Mouse (Mus musculus): ENCODE results near the gene Arl13b. TPM values are rescaled to one million over a fixed set of nuclear protein-coding genes. Genes with fewer than 3 reads are reported as not detected.
A peak's percentile ranks its signal among the peaks of the same experiment; 100 is the strongest.

The Arl13b gene
- polyA plus RNA-seq, 1 experiment from 2014 or later = 17.1 TPM

DNA sequence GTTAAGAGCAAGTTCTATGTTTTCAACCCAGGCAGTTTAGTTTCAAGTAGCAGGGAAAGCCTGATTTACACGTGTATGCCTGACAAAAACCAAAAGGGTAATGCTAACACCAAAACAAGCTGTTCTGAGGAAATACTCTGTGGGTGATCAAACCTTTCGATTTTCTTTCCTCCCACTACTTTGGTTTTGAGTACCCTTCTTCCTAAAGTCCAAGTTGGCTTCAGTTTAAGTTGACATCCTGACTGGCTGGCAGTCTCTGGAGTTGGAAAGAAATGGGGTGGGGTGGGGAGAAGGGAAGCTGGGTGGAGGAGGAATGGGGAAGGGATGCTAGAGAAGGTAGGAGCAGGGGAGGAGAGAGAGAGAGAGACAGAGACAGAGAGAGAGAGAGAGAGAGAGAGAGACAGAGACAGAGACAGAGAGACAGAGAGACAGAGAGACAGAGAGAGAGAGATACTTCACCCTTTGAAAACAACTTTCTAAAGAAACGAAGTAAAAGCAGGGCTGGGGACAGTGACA, 6.8 kb upstream of the Arl13b start:
- WGBS = 18% methylated on average over 3 of the region's 3 CpGs
- no peaks in the 10 kb centered on the region; the same call in 1 of the 2 replicates for H3K27me3 ChIP-seq
- peak overlapping the region; percentile 56 for H3K4me3 ChIP-seq (replicated peaks)
- no peaks in the 10 kb centered on the region for H3K9me3 ChIP-seq
- 0 out of 2 replicates have a peak, but pooled peaks cover 5% of the 10 kb centered on the region for H3K4me1 ChIP-seq
- peak overlapping the region; percentile 76 for H3K9ac ChIP-seq
- ATAC-seq (ENCODE audit: low FRiP score) = peak; percentile 36; the same call in 1 of the 2 replicates
- H3K36me3 ChIP-seq (replicated peaks) = no peaks in the 10 kb centered on the region
- no peak overlapping the region for H3K27ac ChIP-seq
- peak overlapping the region; percentile 82 for H3K4me2 ChIP-seq

- Histone ChIP-seq H3K9ac (no peak overlapping the region), H3K27me3 (no peaks in the 10 kb centered on the region; the same call in 1 of the 2 replicates), H3K9me3 (no peaks in the 10 kb centered on the region), H3K4me3 (replicated peaks) (no peak overlapping the region), H3K36me3 (replicated peaks) (no peaks in the 10 kb centered on the region), H3K4me2 (no peak overlapping the region), H3K4me1 (0 out of 2 replicates have a peak, but pooled peaks cover 5% of the 10 kb centered on the region), H3K27ac (no peak overlapping the region)
- ATAC-seq (ENCODE audit: low FRiP score) = no peak
- 85% methylated on average over 3 of the region's 3 CpGs for WGBS
These were observed 5.8 kb upstream of the Arl13b start for GRCm38 (mm10) chr16:62852464-62853252.

GRCm38 (mm10) chr16:62845341-62845740, 1.5 kb downstream of the Arl13b start:
- WGBS = 91% methylated on average over 6 of the region's 6 CpGs
- no peaks in the 10 kb centered on the region for H3K36me3 ChIP-seq (replicated peaks)

DNA sequence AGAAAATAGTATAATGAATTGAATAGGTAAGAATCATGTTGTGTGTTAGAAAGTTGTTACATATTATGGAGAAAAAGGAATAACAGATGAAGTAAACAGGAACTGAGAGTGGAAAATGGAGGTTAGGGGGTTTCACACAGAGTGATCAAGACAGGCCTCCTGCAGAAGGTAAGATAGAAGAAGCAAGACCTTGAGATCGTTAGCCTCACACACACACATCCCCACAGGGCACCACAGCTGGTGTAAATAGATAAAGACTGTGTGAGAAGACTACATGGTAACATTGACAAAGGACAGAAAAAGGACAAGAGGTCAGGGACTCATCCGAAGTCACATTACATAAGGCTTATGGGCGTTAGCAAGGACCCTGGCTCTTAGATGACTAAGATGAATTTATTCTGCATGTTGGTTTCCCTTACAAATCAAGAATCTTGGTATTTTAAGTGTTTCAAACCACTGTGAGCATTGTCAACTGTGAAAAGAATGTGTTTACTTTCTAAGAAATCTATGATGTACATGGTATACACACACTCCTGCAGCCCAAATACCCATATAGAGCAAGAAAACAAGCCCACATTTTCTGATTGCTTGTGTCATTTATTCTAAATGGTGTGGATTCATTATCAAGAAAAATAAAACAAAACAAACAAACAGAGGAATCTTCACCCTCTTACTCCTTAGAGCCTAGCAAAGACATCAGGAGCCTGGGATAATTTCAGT, 12.7 kb downstream of the Arl13b start:
- ATAC-seq (ENCODE audit: low FRiP score) = no peak
- H3K9ac ChIP-seq = no peak overlapping the region
- no peak overlapping the region for H3K27ac ChIP-seq
- H3K4me3 ChIP-seq (replicated peaks) = no peak overlapping the region
- no peak overlapping the region for H3K4me2 ChIP-seq
- WGBS = 64% methylated on average over 3 of the region's 3 CpGs
- H3K9me3 ChIP-seq = no peaks in the 10 kb centered on the region
- no peaks in the 10 kb centered on the region for H3K4me1 ChIP-seq
- H3K36me3 ChIP-seq (replicated peaks) = no peaks in the 10 kb centered on the region
- H3K27me3 ChIP-seq = no peaks in the 10 kb centered on the region

More at GRCm38 (mm10) chr16:62845341-62845740, 1.5 kb downstream of the Arl13b start:
- no peak overlapping the region for H3K27ac ChIP-seq
- H3K4me3 ChIP-seq (replicated peaks) = no peak overlapping the region
- H3K4me2 ChIP-seq = no peak overlapping the region
- H3K9ac ChIP-seq = no peak overlapping the region
- no peaks in the 10 kb centered on the region for H3K27me3 ChIP-seq
- H3K4me1 ChIP-seq = peaks cover 12% of the 10 kb centered on the region
- ATAC-seq (ENCODE audit: low FRiP score) = no peak
- H3K9me3 ChIP-seq = no peaks in the 10 kb centered on the region

GRCm38 (mm10) chr16:62832481-62832880, 14.4 kb downstream of the Arl13b start:
- Histone ChIP-seq H3K27ac (no peak overlapping the region), H3K27me3 (no peaks in the 10 kb centered on the region), H3K36me3 (replicated peaks) (no peaks in the 10 kb centered on the region), H3K4me1 (no peaks in the 10 kb centered on the region), H3K9me3 (no peaks in the 10 kb centered on the region), H3K4me3 (replicated peaks) (no peak overlapping the region), H3K9ac (no peak overlapping the region), H3K4me2 (no peak overlapping the region)
- peak; percentile 36; the same call in 1 of the 2 replicates for ATAC-seq (ENCODE audit: low FRiP score)
- 12% methylated on average over 4 of the region's 4 CpGs for WGBS

DNA sequence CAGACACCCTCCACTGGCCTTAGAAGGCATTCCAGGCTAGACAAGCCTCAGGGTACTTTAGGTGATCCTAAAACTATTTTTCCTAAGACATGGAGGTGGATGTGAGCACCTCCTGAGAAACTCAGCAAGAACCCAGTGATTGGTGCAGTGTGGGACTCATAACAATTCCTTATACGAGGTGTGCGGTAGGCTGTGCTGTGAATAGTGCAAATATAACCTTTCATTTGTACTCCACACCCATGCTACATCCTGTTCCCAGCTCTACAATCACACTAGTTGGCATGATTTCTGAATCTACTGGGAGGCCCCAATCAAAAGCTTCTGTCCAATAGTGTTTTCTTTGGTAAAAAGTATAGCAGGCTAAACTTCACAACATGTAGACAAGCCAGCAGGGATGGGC, 14.8 kb downstream of the Arl13b start:
- Histone ChIP-seq H3K36me3 (replicated peaks) (no peaks in the 10 kb centered on the region), H3K27ac (no peak overlapping the region), H3K9me3 (no peaks in the 10 kb centered on the region), H3K4me1 (no peaks in the 10 kb centered on the region), H3K4me3 (replicated peaks) (no peak overlapping the region), H3K27me3 (no peaks in the 10 kb centered on the region), H3K9ac (no peak overlapping the region), H3K4me2 (no peak overlapping the region)
- ATAC-seq (ENCODE audit: low FRiP score) = no peak
- WGBS = 96% methylated on average over 2 of the region's 2 CpGs

DNA sequence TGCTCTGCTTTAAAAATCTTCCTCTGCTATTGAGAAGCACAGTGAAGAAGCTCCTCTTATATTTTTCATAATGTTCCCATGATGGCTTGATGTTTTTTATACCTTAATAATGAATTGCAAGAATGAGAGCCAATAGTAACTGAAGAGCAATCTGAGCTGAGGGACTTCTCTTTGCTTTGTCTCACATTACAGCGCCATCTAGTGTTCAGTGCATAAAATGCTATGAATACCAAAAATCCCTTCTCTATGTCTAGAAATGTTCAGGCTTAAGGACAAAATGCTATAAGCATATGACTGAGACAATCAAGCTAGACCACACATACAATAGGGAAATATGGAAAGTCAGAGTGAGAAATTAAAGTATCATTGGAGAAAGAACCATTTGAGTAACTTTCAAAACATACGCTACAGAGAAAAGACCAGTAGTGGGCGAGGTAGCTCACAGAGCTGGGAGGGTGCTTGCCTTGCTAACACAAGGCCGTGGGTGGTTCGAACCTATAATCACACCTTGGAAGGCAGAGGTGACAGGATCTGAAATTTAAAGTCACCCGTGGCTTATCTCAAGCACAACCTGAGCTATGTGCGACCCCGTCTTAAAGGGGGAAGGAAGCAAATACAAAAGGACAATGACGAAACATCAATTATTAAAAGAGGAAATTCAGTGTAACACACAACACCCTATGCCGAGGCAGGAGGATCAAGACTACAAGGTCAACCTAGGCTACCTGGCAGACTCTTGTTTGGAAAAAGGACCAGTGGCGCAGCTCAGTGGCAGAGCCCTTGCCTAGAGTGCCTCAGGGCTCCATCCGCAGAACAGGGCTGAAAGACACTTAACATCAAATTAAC, 20.5 kb downstream of the Arl13b start:
- Histone ChIP-seq H3K4me1 (no peaks in the 10 kb centered on the region), H3K9ac (no peak overlapping the region), H3K27me3 (no peaks in the 10 kb centered on the region), H3K4me2 (no peak overlapping the region), H3K36me3 (replicated peaks) (no peaks in the 10 kb centered on the region; the same call in 1 of the 2 replicates), H3K27ac (no peak overlapping the region), H3K4me3 (replicated peaks) (no peak overlapping the region), H3K9me3 (no peaks in the 10 kb centered on the region)
- peak; percentile 44; the same call in 1 of the 2 replicates for ATAC-seq (ENCODE audit: low FRiP score)
- WGBS = 81% methylated on average over 12 of the region's 12 CpGs

- H3K36me3 ChIP-seq (replicated peaks) = no peaks in the 10 kb centered on the region; the same call in 1 of the 2 replicates
- no peak for ATAC-seq (ENCODE audit: low FRiP score)
- H3K4me1 ChIP-seq = no peaks in the 10 kb centered on the region
- H3K9me3 ChIP-seq = no peaks in the 10 kb centered on the region
- no peak overlapping the region for H3K4me3 ChIP-seq (replicated peaks)
- 91% methylated on average over 6 of the region's 6 CpGs for WGBS
- no peaks in the 10 kb centered on the region for H3K27me3 ChIP-seq
- no peak overlapping the region for H3K27ac ChIP-seq
- no peak overlapping the region for H3K9ac ChIP-seq
- no peak overlapping the region for H3K4me2 ChIP-seq
These were observed 24.4 kb downstream of the Arl13b start for GRCm38 (mm10) chr16:62822472-62822871.

GRCm38 (mm10) chr16:62814491-62814890, 32.3 kb downstream of the Arl13b start, which contains the start of gene Stx19:
Gene Stx19, plus strand, starts transcription at chr16:62814676.
- no peak within 1 kb of the TSS for H3K27ac ChIP-seq
- no peaks in the 10 kb centered on the region for H3K4me1 ChIP-seq
- no peaks in the 10 kb centered on the region for H3K27me3 ChIP-seq
- no peak within 1 kb of the TSS for H3K4me3 ChIP-seq (replicated peaks)
- no peak within 1 kb of the TSS for H3K9ac ChIP-seq
- no peaks in the 10 kb centered on the region for H3K9me3 ChIP-seq
- no peaks in the 10 kb centered on the region for H3K36me3 ChIP-seq (replicated peaks)
- no peak for ATAC-seq (ENCODE audit: low FRiP score)
- no peak within 1 kb of the TSS for H3K4me2 ChIP-seq
- WGBS = 88% methylated on average over 5 of the region's 5 CpGs

GRCm38 (mm10) chr16:62813790-62814189, 33.0 kb downstream of the Arl13b start:
- Histone ChIP-seq H3K4me2 (no peak overlapping the region), H3K27ac (no peak overlapping the region), H3K36me3 (replicated peaks) (no peaks in the 10 kb centered on the region), H3K9ac (no peak overlapping the region), H3K27me3 (no peaks in the 10 kb centered on the region), H3K4me1 (no peaks in the 10 kb centered on the region), H3K4me3 (replicated peaks) (no peak overlapping the region), H3K9me3 (no peaks in the 10 kb centered on the region)
- whole genome bisulfite sequencing = 72% methylated on average over 5 of the region's 5 CpGs
- no peak for ATAC-seq (ENCODE audit: low FRiP score)

DNA sequence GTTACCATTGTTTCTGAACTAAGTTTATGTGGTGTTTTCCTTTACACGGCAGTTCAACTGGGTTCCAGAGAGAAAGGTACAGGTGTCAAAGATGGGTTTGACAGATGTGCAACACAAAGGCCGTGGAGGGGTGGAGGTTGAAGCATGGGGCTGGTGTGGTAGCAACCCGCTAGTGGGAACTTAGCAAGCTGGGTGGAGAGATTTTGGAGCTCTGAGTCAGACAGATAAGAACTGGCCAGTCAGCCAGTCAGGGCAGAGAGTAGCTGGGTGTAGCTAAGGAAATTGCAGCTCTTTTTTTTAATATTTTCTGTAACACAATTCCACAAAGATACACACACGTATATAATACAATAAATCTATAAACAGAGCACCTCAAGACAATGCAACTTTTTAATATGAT, 36.0 kb downstream of the Arl13b start:
- Histone ChIP-seq H3K4me1 (no peaks in the 10 kb centered on the region; the same call in 1 of the 2 replicates), H3K36me3 (replicated peaks) (no peaks in the 10 kb centered on the region), H3K27ac (no peak overlapping the region), H3K27me3 (no peaks in the 10 kb centered on the region), H3K4me3 (replicated peaks) (no peak overlapping the region), H3K9me3 (no peaks in the 10 kb centered on the region), H3K4me2 (no peak overlapping the region), H3K9ac (no peak overlapping the region)
- WGBS = 93% methylated on average over 4 of the region's 4 CpGs
- ATAC-seq (ENCODE audit: low FRiP score) = no peak
